Mouse (Mus musculus) hindbrain, embryonic 15.5 days (tissue): ENCODE results near the gene Vgll4. TPM values are rescaled to one million over a fixed set of nuclear protein-coding genes. Genes with fewer than 3 reads are reported as not detected.

Source experiments
- ATAC-seq: fragments of 200-750 bp; cut with Nextera tagmentation; 2 replicates; pipeline ENCODE4 v1.8.0; 2017; ENCODE audit warnings: low read depth, moderate number of reproducible peaks, moderate TSS enrichment; ENCODE audit not compliant: low FRiP score
- H3K27ac ChIP-seq: fragments of 300-500 bp; sonication (generic); replicated peaks from 2 replicates; pipeline ENCODE4 v1.5.1; 2015; ENCODE audit warnings: mild to moderate bottlenecking, inconsistent platforms
- H3K27me3 ChIP-seq: fragments of 300-500 bp; sonication (generic); 2 replicates; pipeline ENCODE4 v1.6.1; 2015; ENCODE audit warnings: control low read depth, inconsistent platforms
- H3K36me3 ChIP-seq: fragments of 300-500 bp; sonication (generic); 2 replicates; pipeline ENCODE4 v1.6.1; 2015; ENCODE audit warnings: control low read depth, inconsistent platforms
- H3K4me1 ChIP-seq: fragments of 300-500 bp; sonication (generic); replicated peaks from 2 replicates; pipeline ENCODE4 v1.6.1; 2015; ENCODE audit warnings: control low read depth, inconsistent platforms
- H3K4me2 ChIP-seq: fragments of 300-500 bp; sonication (generic); 2 replicates; pipeline ENCODE4 v1.6.1; 2015; ENCODE audit warnings: moderate library complexity, mild to moderate bottlenecking, inconsistent platforms
- H3K4me3 ChIP-seq: fragments of 300-500 bp; sonication (generic); 2 replicates; pipeline ENCODE4 v1.5.1; 2015; ENCODE audit warnings: mild to moderate bottlenecking, inconsistent platforms
- H3K9ac ChIP-seq: fragments of 300-500 bp; sonication (generic); 2 replicates; pipeline ENCODE4 v1.6.1; 2015; ENCODE audit warnings: inconsistent platforms
- H3K9me3 ChIP-seq: fragments of 300-500 bp; sonication (generic); 2 replicates; pipeline ENCODE4 v1.6.1; 2016; ENCODE audit warnings: control low read depth, inconsistent platforms
- WGBS: fragments of 180-500 bp; shearing (Covaris S2); methylation state at CpG from one replicate; pipeline ENCODE4 v1.1.7; 2015; 5-methylcytosine and 5-hydroxymethylcytosine counted together
- polyA plus RNA-seq: library from polyadenylated mRNA; unstranded; fragments of >200 nt; fragmentation: Nextera tagmentation; extraction: Ambion mirVana; gene quantifications from 2 replicates; pipeline ENCODE4 v1.2.1, GENCODE M21; 2015

The Vgll4 gene
- polyA plus RNA-seq, 1 experiment from 2014 or later = 51.8 TPM

DNA sequence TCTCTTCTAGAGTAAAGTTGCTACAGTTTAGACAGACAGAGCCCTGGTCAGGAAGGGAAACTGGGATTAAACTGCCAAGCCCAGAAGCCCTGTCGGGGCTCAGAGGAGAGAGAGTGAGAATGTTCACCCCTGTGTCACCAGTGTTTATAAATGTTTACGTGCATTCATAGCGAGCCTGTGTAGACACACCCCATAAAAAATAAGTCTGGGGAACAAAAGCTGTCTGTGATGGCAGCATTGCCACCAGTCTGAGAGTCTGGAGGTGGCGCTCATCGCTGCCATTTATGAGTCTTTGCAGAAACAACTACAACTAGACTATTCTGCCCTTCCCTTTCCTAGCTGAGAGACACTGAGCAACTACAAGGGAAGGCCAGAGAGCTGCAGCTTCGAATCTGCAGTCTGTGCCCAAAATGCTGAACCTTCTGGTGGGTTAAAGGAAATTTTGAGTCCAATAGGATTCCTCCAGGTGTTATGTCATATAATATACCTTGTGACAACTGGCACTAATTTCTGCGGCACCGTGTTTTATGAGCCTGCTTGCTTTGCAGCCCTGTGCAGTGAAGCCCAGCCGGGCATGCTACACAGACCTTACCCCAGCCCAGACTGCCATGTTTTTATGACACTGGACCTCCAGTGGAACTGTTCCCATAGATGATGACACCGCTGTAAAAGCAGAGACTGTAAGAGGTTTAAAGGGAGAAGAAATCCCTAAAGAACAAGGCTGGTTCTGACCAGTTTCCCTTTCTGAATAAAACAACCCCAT is 11.4 kb downstream of the Vgll4 start:
- ATAC-seq = no peak
- no peak overlapping the region for H3K4me3 ChIP-seq
- no peak overlapping the region for H3K4me2 ChIP-seq
- H3K9me3 ChIP-seq = no peaks in the 10 kb centered on the region
- 81% methylated on average over 10 of the region's 10 CpGs for WGBS
- H3K4me1 ChIP-seq = 0 out of 2 replicates have a peak, but pooled peaks cover 2% of the 10 kb centered on the region
- H3K9ac ChIP-seq = no peak overlapping the region
- no peaks in the 10 kb centered on the region for H3K27me3 ChIP-seq
- H3K27ac ChIP-seq = no peak overlapping the region
- H3K36me3 ChIP-seq = no peaks in the 10 kb centered on the region

- no peak for ATAC-seq
- H3K4me3 ChIP-seq = no peak overlapping the region
- no peak overlapping the region for H3K4me2 ChIP-seq
- H3K27me3 ChIP-seq = no peaks in the 10 kb centered on the region
- peaks cover 6% of the 10 kb centered on the region; the same call in 1 of the 2 replicates for H3K4me1 ChIP-seq
- no peaks in the 10 kb centered on the region for H3K36me3 ChIP-seq
- no peak overlapping the region for H3K27ac ChIP-seq
- H3K9me3 ChIP-seq = no peaks in the 10 kb centered on the region
- WGBS = 78% methylated on average over 12 of the region's 12 CpGs
- H3K9ac ChIP-seq = no peak overlapping the region
Measured at GRCm38 (mm10) chr6:114957756-114958155, 12.0 kb downstream of the Vgll4 start.

- Histone ChIP-seq H3K36me3 (no peaks in the 10 kb centered on the region), H3K4me1 (peaks cover 20% of the 10 kb centered on the region; the same call in 1 of the 2 replicates), H3K4me2 (no peak overlapping the region), H3K27me3 (no peaks in the 10 kb centered on the region), H3K9ac (no peak overlapping the region), H3K4me3 (no peak overlapping the region), H3K27ac (no peak overlapping the region), H3K9me3 (no peaks in the 10 kb centered on the region)
- no peak for ATAC-seq
- 82% methylated on average over 5 of the region's 5 CpGs for WGBS
Measured at GRCm38 (mm10) chr6:114954496-114954895, 15.3 kb downstream of the Vgll4 start.

DNA sequence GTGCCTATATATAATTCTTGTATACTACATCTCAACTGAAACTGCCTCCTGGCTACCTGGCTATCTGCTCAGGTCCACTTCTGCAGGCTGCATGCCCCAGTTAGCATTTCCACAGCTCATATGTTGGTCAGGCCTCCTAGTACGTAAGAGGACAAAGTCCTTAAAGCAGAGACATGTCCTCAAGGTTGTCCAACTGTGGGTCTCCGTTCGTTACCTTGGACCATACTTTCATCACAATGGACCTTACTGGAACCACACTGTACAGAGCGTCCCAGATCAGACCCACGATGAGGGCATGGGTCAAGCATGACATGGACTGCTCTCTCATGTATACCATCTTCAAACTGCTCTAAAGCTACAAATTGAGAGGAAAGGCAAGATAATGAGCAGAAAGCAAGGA is 16.2 kb downstream of the Vgll4 start:
- H3K4me3 ChIP-seq = no peak overlapping the region
- no peaks in the 10 kb centered on the region for H3K27me3 ChIP-seq
- ATAC-seq = no peak
- H3K9ac ChIP-seq = no peak overlapping the region
- no peaks in the 10 kb centered on the region for H3K9me3 ChIP-seq
- H3K27ac ChIP-seq = peak overlapping the region; percentile 34; the same call in 1 of the 2 replicates
- WGBS = 95% methylated on average over 5 of the region's 5 CpGs
- no peaks in the 10 kb centered on the region for H3K36me3 ChIP-seq
- H3K4me1 ChIP-seq = peaks cover 20% of the 10 kb centered on the region; the same call in 1 of the 2 replicates
- no peak overlapping the region for H3K4me2 ChIP-seq

DNA sequence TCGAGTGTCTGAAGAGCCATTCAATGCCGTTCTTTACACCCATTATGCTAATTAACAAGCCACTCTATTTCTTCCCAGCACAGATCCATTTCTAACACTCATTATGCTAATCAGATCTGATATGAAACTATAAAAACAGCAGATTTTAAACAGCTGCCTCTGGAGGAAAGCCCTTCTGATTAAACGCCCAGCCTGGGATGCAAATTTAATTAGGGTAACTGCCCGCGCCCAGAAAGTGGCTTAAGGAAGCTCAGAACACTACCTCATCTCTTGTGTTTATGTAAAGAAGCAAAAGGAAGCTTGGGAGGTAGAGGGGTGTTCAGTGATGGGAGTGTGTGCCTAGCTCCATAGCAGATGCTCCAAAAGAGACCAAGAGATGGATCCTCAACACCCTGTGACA is 17.4 kb downstream of the Vgll4 start:
- Histone ChIP-seq H3K9ac (no peak overlapping the region), H3K9me3 (no peaks in the 10 kb centered on the region), H3K36me3 (no peaks in the 10 kb centered on the region), H3K27me3 (no peaks in the 10 kb centered on the region), H3K4me3 (no peak overlapping the region), H3K4me1 (peaks cover 20% of the 10 kb centered on the region; the same call in 1 of the 2 replicates), H3K4me2 (no peak overlapping the region), H3K27ac (peak overlapping the region; percentile 39; the same call in 1 of the 2 replicates)
- WGBS = 29% methylated on average over 5 of the region's 5 CpGs
- peak; percentile 42; the same call in 1 of the 2 replicates for ATAC-seq

DNA sequence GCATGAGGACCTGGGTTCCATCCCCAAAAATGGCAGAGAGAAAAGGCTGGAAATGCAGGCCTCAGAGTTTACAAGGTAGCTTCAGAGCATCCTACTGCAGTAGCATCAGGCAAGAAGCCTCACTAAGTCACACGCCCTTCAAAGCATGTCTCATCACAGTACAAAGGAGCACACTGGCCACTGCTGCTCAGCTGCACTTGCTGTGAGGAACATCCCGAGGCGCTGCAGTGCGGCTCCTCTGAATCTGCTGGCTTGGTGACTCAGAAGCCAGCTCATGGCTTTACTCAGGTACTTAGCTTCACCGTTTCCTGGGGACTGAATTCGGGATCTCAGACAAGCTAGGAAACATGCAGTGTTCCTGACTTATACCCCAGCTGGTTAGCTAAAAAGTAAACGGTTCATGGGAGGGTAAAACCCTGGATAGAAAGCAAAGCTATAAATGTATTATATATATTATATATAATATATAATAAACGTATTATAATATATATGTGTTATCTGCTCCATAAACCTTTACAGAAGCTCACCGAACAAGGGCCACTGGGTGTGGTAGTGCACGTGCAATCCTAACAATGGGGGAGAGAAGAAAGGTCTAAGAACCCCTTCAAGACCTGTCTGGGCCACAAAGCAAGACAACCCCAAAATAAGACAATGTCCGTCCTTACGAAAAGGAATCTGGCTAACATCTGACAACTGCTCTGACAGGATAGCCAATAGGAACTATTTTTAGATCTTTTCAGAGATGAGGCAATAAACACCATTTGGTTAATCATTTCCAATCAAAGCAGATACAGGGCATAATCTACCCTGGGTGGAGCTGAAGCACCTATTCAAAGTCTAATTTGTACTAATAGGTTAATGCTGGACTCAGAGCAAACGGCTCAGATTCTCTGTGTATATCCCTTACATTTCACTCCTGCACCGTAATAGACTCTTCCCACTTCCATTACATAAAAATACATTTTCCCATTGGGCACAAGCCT is 25.0 kb downstream of the Vgll4 start:
- Histone ChIP-seq H3K27ac (no peak overlapping the region), H3K27me3 (no peaks in the 10 kb centered on the region), H3K9ac (no peak overlapping the region), H3K4me3 (no peak overlapping the region), H3K4me1 (no peaks in the 10 kb centered on the region), H3K4me2 (no peak overlapping the region), H3K36me3 (no peaks in the 10 kb centered on the region), H3K9me3 (no peaks in the 10 kb centered on the region)
- ATAC-seq = no peak
- 89% methylated on average over 14 of the region's 14 CpGs for WGBS

DNA sequence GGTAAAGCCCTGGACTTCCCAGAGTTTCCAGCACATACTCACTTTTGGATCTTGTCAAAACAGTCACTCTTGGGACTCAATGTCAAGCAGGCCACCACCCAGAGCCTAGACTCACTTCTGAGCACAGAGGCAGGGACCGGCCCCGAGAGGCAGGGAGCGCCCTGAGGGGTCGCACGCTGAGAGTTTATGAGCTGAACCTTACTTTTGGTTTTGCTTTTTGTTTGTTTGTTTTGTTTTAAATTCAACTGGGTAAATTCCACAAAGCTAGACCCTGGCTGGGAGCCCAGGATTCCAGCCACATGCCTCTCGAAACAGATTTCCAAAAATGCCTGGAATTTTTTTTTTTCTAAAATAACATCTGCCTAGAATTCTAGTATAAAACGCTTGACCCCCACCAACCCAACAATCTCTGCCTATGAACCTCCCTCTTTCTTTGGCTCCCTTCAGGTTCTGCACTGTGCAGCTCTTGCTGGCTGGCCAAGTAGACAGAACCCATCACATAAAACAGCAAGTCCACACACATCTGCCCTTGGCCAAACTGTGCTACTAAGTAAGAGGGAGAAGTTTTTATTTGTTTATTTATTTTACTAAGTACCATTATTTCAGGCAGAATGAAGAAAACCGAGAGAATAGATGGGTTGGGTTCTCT is 28.5 kb downstream of the Vgll4 start:
- Histone ChIP-seq H3K9ac (no peak overlapping the region), H3K27me3 (no peaks in the 10 kb centered on the region), H3K36me3 (no peaks in the 10 kb centered on the region), H3K4me2 (no peak overlapping the region), H3K4me1 (no peaks in the 10 kb centered on the region), H3K9me3 (no peaks in the 10 kb centered on the region), H3K4me3 (no peak overlapping the region), H3K27ac (no peak overlapping the region)
- no peak for ATAC-seq
- 78% methylated on average over 8 of the region's 8 CpGs for WGBS

DNA sequence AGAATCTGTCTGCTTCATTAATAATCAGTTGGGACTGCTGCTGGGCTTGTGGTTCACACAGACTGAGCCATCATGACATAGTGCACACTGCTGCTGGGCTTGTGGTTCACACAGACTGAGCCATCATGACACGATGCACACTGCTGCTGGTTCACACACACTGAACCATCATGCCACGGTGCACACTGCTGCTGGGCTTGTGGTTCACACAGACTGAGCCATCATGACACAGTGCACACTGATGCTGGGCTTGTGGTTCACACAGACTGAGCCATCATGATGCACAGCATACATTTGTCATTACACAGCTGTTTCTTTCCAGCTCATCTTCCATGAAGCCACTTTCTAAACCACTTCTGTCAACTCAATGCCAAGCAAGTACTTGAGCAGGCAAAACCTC is 30.1 kb downstream of the Vgll4 start:
- Histone ChIP-seq H3K4me3 (no peak overlapping the region), H3K9ac (no peak overlapping the region), H3K9me3 (no peaks in the 10 kb centered on the region), H3K27ac (no peak overlapping the region), H3K4me1 (no peaks in the 10 kb centered on the region), H3K36me3 (no peaks in the 10 kb centered on the region), H3K27me3 (no peaks in the 10 kb centered on the region), H3K4me2 (no peak overlapping the region)
- no peak for ATAC-seq
- 86% methylated on average over 2 of the region's 2 CpGs for WGBS

GRCm38 (mm10) chr6:114936941-114937313 is 32.9 kb downstream of the Vgll4 start:
- 81% methylated on average over 5 of the region's 5 CpGs for WGBS
- Histone ChIP-seq H3K9ac (no peak overlapping the region), H3K36me3 (no peaks in the 10 kb centered on the region), H3K4me3 (no peak overlapping the region), H3K9me3 (no peaks in the 10 kb centered on the region), H3K27ac (no peak overlapping the region), H3K4me1 (no peaks in the 10 kb centered on the region), H3K27me3 (no peaks in the 10 kb centered on the region), H3K4me2 (no peak overlapping the region)
- ATAC-seq = no peak

DNA sequence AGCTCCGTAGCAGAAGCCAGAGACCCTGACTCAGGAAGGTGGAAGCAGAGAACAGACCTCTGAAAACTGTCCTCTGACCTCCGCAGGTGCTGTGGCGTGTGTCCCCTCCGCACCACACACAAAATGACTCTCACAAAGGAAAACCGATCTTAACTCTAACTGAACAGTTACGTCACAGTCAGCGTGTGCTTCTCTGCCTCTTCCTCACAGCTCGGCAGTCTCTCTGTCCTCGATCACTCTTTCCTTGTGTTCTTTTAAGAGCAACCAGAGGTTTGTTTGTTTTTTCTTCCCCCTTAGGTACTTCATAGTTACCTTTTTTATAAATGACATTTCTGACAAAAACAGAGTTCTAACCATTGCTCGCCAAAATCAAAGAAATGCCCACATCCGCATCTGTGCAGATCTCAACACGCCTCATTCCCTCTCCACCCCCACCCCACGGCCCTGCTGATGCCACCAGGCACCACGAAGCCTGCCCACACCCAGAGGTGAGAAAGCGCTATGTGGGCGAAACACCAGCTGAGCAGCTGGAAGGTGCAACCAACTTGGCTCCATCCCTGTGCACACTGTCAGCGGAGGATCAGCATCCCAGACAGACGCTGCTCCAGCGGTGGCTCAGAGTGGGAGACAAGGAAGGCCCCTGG is 33.4 kb downstream of the Vgll4 start:
- ATAC-seq = no peak
- Histone ChIP-seq H3K4me3 (no peak overlapping the region), H3K4me1 (peaks cover 5% of the 10 kb centered on the region; the same call in 1 of the 2 replicates), H3K27me3 (no peaks in the 10 kb centered on the region), H3K9ac (no peak overlapping the region), H3K9me3 (no peaks in the 10 kb centered on the region), H3K27ac (no peak overlapping the region), H3K36me3 (no peaks in the 10 kb centered on the region), H3K4me2 (no peak overlapping the region)
- WGBS = 83% methylated on average over 19 of the region's 19 CpGs

- Histone ChIP-seq H3K4me3 (no peak overlapping the region), H3K27ac (no peak overlapping the region), H3K4me1 (peaks cover 11% of the 10 kb centered on the region; the same call in 1 of the 2 replicates), H3K36me3 (no peaks in the 10 kb centered on the region), H3K27me3 (no peaks in the 10 kb centered on the region), H3K9me3 (no peaks in the 10 kb centered on the region), H3K9ac (no peak overlapping the region), H3K4me2 (no peak overlapping the region)
- no peak for ATAC-seq
- 83% methylated on average over 3 of the region's 3 CpGs for WGBS
Measured at GRCm38 (mm10) chr6:114935362-114935761, 34.4 kb downstream of the Vgll4 start.
